Mouse (Mus musculus) spleen, postnatal 0 days (tissue): Measurements from ENCODE around the gene Tbc1d13. TPM values are rescaled to one million over a fixed set of nuclear protein-coding genes. Genes with fewer than 3 reads are reported as not detected.

Experiments
- polyA plus RNA-seq: library from polyadenylated mRNA; unstranded; fragments of >200 nt; fragmentation: Nextera tagmentation; extraction: Ambion mirVana; gene quantifications from 2 replicates; pipeline ENCODE4 v1.2.1, GENCODE M21; 2015

Gene Tbc1d13
- 4.7 TPM in 2 replicates for polyA plus RNA-seq

DNA sequence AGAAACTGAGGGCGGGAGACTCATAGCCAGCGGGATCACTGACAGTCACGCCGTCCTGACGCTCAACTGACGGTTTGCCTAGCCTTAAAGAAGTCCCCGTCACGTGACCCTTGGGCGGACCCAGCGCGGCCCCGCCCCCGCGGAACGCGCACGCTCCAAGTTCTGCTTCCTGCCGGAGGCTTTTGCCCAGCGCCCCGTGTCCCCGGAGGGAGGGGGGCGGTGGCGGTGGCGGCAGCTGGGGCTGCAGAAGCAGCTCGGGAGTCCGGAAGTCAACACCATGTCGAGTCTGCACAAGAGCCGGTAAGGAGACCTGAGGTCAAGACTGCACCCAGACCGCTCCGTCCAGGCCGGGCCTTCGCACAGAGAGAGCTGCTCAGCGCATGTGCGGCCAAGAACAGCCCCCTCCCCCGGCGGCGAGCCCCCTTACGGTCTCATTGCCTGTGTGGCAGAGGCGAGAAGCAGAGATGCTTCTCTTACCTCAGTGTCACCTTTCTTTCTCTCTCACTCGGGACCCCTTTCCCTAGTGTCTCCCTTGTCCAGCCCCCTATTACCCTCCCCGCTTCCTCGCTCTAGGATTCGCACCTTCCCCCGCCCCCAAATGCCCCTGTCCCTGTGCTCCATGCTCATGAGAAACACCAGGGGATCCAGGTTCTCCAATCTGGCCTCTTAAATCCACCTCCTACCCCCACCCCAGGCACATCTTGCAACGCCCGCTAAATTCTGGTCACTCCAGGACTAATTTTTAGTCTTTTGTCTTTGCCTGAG lies at the start of gene Tbc1d13:
TSS of gene Tbc1d13 (plus strand) at position 134 of the 765 bp plus-strand sequence.

DNA sequence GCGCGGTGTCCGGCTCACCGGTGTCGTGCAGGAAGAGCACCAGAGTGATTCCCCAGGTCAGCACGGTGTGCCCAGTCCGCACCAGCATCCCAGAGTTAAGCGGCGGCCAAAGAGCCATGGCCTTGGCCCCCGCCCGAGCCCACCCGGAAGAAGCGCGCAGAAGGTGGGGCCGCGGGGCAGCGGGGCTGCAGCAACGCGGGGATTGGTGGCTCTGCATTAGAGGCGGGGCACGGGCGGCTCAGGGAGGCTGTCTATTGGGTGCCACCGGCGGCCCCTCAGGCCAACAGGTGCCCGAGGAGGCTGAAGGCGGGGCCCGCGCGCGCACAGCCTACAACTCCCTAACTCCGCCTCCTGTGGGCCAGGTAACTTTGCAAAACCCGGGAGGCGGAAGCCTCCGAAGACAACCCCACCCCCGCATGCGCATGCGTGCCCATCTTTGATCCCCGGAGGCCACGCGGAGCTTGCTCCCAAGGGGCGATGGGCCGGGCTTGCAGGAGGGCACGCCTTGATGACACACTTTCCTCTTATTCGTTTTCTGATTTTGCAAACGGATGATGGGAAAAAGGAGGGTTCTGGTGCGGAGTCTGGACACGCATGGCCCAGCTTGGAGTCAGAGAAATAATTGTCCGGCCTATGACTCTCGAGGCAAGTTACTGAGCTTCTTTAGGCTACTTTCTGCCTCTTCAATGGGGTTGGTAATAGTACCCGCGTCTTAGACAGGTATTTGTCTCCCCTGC lies 39.9 kb upstream of the Tbc1d13 start, which contains the start of gene Zdhhc12:
TSS of gene Zdhhc12 (minus strand) at position 178 of the 737 bp plus-strand sequence.

DNA sequence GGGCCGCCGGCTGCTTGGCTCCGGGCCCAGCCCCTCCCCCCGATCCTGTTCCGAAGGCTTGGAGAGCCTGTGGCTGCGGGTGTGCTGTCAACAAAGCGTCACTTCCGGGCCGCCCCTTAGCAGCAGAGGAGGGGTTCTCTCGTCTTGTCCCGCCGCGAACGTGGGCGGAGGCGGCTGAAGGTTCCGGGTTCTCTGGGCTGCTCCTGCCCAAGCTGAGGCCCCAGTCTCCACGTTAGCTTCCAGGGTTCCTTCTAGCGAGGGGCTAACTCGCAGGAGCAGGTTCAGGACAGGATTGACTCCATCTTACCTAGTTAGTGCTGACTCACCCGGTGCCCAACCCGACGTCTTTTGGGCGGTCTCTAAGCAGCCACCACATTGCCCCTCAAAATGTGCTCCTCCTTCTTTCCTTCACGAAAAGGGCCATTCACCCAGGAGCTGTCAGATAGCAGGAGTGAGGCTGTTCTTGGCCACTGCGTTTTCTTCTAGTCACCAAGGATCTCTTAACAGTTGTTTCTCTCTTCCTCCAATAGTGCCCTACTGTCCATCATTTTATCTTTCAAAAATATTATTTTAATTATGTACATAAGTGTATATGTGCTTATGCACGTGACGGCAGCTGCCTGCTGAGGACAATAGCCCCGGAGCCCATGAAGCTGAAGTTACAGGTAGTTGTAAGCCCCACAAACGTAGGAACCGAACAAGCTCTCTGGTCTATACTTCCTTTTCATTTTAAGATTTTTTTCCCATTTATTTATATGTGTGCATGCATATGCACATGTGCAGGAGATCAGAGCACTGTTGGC lies 8.9 kb upstream of the Tbc1d13 start, which contains the start of gene Zer1:
TSS of gene Zer1 (minus strand) at position 114 of the 803 bp plus-strand sequence.

DNA sequence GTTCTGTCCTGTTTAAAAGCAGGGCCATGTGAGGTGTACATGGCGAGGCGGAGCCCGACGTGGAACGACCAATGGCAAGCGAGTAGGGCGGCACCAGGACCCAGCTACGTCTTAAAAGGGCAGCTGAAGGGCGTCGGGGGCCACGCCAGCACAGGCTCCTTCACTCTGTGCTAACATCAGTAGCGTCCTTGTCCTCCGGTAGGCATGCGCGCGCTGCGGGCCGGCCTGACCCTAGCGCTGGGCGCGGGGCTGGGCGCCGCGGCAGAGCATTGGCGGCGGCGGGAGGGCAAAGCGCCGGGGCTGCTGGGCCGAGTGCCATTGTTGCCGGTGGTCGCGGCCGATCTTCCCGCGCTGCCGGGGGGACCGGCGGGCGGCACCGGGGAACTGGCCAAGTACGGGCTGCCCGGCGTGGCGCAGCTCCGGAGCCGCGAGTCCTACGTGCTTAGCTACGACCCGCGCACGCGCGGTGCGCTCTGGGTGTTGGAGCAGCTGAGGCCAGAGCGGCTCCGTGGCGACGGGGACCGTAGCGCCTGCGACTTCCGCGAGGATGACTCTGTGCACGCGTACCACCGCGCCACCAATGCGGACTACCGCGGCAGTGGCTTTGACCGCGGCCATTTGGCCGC lies 37.9 kb downstream of the Tbc1d13 start, which contains the start of gene Endog:
TSS of gene Endog (plus strand) at position 123 of the 626 bp plus-strand sequence.

DNA sequence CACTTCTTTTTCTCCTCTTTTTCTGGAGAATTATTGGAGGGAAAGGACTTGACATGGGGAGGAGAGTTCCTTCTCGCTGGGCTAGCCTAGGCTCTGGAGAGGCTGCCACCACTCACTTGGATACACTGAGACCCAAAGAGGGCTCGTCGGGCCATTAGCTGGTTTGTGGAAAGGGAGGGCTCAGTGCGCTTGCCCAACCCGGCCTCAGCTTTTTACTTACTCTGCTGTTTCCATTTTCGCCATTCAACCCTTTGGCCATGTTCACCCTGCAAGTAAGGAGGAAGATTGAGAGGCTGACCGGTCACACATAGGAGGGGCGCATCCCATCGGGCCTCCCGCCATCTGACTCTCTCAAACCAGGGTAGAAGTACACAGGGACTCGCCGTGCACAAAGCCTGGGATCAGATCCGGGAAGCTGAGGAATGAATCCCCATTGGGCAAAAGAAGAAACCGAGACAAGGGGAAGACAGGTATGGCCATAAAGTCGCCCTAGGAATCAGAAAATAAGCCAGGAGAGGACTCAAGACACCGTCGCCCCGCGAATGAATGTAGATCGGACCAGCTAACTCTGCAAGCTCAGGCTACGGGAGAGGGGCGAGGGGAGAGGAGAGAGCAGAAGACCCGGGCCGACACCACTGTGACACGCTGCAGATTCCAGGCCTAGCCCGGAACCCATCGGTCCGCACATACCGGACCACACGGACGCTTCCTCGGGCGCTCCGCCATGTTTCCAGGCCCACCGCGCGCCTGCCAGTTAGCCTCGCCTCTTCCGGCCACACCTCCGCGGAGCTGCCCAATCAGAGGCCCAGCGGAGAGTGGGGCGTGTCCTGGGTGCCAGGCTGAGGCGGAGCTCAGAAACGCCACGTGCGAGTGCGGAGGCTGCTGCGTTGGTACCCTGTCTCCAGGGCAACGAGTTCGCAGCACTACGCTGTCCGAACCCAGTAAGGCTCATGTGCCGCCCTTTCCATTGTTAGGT lies 44.4 kb downstream of the Tbc1d13 start, which contains the start of gene Spout1:
TSS of gene Spout1 (minus strand) at position 760 of the 976 bp plus-strand sequence.

Other genes starting within 250 kb of the Tbc1d13 start
- 51.8 and 52.4 TPM in 2 replicates for gene Odf2, start 244.5 kb upstream of the Tbc1d13 start, polyA plus RNA-seq
- gene Gle1, start 198.3 kb upstream of the Tbc1d13 start, polyA plus RNA-seq = 28.8 and 30.2 TPM in 2 replicates
- gene Sptan1, start 168.2 kb upstream of the Tbc1d13 start, polyA plus RNA-seq = 23.0 and 27.3 TPM in 2 replicates
- gene Wdr34, start 84.9 kb upstream of the Tbc1d13 start, polyA plus RNA-seq = 18.2 and 19.8 TPM in 2 replicates
- gene Set, start 76.4 kb upstream of the Tbc1d13 start, polyA plus RNA-seq = 292 TPM in 2 replicates
- gene Pkn3, start 56.1 kb upstream of the Tbc1d13 start, polyA plus RNA-seq = 1.6 and 2.5 TPM in 2 replicates
- 15.7 and 16.2 TPM in 2 replicates for gene Zdhhc12, start 40.1 kb upstream of the Tbc1d13 start, polyA plus RNA-seq
- 5.2 and 6.0 TPM in 2 replicates for gene Zer1, start 9.2 kb upstream of the Tbc1d13 start, polyA plus RNA-seq
- 15.6 and 15.9 TPM in 2 replicates for gene Endog, start 37.7 kb downstream of the Tbc1d13 start, polyA plus RNA-seq
- 21.5 and 24.4 TPM in 2 replicates for gene Spout1, start 44.7 kb downstream of the Tbc1d13 start, polyA plus RNA-seq
- gene Kyat1, start 72.1 kb downstream of the Tbc1d13 start, polyA plus RNA-seq = 5.0 and 5.9 TPM in 2 replicates
- gene Lrrc8a, start 104.0 kb downstream of the Tbc1d13 start, polyA plus RNA-seq = 17.3 and 19.2 TPM in 2 replicates
- gene Gm28035, start 106.8 kb downstream of the Tbc1d13 start, polyA plus RNA-seq = 0.06 and 0.08 TPM in 2 replicates
- 4.4 and 6.5 TPM in 2 replicates for gene Phyhd1, start 132.5 kb downstream of the Tbc1d13 start, polyA plus RNA-seq
- not detected in 2 replicates for gene Gm28038, start 147.3 kb downstream of the Tbc1d13 start, polyA plus RNA-seq
- 12.5 and 13.7 TPM in 2 replicates for gene Dolk, start 152.6 kb downstream of the Tbc1d13 start, polyA plus RNA-seq
- 17.0 and 17.5 TPM in 2 replicates for gene Nup188, start 152.7 kb downstream of the Tbc1d13 start, polyA plus RNA-seq
- 29.2 and 29.6 TPM in 2 replicates for gene Sh3glb2, start 225.6 kb downstream of the Tbc1d13 start, polyA plus RNA-seq
- 9.0 and 10.8 TPM in 2 replicates for gene Miga2, start 230.5 kb downstream of the Tbc1d13 start, polyA plus RNA-seq